Mouse (Mus musculus) left cerebral cortex, adult 11 months (tissue): ENCODE measurements around the gene Dph2.

Experiments
- DNase-seq: peaks from one replicate; pipeline ENCODE4 v3.0.0; 2022; ENCODE audit warnings: low spot score

Dph2 gene

DNA sequence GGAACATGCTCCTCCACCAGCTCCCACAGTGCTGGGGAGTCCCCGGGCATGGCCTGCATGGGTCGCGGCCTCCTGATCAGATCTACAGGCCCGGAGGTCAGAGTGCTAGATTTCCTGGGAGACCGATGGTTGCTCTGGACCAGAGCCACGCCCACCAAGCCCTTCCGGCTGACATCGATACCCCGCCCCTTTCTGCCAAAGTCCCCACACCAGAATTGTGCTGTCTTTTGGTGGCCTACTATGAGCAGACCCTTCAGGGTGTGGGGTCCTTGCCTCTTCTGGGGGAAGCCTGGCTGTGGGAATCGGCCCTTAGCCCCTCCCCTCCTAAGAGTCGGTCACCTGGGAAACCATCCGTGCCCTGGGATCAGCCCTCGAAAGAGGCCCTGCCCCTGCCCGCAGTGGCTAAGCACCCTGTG lies 19.4 kb downstream of the Dph2 start, which contains the start of gene Ccdc24:
TSS of gene Ccdc24 (minus strand) at position 87 of the 416 bp plus-strand sequence.
- no peak for DNase-seq

DNA sequence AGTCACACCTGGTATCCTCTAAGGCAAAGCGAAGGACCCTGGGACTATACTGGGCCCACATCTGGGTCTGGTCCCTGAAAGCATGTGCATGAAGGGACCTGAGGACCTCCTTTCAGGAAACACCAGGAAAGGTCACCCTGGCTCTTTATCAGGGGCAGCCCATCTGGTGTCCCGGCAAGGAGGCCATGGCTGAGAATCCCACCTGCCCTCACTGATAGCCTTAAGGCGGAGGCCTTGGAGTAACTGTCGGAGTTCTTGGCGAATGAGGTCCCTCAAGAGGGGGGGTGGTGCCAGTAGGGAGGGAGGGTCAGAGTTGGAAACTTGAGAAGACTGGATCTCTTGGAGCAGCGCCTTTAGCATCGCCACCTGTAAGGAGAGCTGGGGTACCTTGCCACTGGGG lies 20.0 kb downstream of the Dph2 start:
- no peak for DNase-seq

DNA sequence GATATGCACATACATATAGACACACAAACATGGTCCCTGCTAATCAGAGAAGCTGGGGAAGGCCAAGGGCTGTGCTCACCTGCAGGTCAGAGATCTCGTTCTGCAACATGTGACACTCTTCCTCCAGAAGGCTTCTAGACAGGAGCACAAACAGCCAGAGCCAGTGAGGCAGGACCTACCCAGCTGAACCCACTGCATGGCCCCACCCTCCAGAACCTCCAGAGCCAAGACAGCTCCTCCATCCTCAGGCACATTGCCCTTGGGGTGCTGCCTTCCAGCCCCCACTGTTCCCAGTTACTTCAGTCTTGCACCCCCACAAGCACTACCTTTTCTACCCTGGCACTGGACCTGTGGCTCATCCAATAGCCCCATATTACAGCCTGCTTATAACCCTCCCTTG lies 21.4 kb downstream of the Dph2 start:
- no peak for DNase-seq

DNA sequence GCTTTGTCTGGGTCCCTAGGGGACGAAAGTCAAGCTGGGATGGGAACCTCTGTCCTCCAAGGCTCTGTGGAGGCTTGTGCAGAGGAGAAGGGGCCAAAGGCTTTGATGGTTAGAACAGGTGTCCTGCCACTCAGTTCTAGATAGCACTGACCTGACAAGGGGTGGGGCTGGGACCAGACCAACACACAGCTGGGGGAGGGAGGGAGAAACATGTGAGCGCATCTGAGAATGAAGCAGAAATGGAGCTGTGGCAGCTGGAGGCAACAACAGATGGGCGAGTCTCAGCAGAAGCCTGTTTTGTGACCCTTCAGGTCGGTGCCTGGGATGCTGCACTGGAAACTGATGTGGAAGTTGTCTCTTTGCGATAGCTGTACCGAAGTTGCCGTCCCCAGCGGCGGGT lies 22.5 kb downstream of the Dph2 start:
- DNase-seq: no peak

DNA sequence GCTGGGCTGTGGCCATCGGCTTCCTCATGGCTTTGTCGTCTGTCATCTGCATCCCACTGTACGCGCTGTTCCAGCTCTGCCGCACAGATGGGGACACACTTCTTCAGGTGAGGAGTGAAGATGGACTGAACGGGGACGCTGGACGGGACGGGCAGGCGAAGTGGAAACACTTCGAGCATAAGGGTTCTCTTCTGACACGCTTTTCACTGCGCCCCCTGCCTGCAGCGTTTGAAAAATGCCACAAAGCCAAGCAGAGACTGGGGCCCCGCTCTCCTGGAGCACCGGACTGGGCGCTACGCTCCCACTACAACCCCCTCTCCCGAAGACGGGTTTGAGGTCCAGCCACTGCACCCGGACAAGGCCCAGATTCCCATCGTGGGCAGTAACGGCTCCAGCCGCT lies 24.0 kb downstream of the Dph2 start:
- DNase-seq: no peak

DNA sequence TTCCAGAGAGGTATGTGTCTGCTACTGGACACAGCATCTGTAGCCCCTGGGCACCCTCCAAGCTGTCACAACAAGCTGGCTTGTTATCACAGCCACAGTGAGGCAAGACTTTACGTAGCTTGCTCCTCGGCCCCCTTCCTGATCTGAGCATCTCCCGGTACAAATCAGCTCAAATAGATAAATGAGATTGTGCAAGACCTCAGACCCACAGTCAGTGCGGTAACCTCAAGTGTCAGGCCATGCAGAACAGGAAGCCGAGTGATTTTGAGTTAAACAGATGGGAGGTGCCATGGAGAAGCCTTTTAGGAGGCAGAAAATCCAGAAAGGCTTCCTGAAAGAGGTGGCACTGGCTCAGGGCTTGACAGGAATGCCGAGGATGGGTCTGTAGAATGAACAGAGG lies 24.8 kb downstream of the Dph2 start:
- no peak for DNase-seq

DNA sequence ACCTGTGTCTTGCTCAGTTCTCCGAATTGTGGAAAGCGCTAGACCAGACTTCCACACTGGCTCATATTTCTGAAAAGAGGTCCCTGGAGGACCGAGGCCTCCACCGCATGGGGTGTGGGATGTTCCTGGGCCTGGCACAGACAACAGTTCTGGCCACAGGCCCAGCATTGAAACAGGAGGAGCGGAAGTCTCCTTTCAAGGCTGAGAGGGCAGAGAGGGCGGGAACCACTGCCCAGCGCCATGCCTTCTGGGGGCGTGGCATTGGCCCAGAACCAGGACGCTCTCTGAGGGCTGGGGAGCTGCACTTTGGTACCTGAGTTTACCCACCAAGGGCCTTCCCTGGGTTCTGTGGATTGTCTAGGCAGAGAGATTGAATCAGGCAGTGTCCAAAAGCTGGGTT lies 25.7 kb downstream of the Dph2 start:
- DNase-seq: no peak

DNA sequence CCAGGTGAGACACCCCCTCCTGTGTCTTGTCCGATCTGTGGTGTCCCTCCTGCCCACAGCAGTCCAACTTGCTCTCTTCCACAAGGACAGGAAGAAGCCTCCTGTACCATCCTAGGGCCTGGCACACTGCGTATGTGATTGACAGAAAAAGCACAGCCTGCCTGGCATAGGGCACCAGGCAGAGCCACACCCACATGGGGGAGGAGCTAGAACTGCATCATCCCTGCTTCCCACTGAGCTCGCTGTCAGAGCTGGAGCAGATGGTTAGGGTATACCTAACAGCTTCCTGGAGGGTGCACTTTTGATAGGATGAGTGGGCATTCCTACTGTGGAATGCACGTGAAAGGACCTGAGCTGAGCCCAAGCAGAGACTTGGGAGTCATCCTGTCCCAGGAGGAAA lies 29.0 kb downstream of the Dph2 start:
- DNase-seq: no peak

DNA sequence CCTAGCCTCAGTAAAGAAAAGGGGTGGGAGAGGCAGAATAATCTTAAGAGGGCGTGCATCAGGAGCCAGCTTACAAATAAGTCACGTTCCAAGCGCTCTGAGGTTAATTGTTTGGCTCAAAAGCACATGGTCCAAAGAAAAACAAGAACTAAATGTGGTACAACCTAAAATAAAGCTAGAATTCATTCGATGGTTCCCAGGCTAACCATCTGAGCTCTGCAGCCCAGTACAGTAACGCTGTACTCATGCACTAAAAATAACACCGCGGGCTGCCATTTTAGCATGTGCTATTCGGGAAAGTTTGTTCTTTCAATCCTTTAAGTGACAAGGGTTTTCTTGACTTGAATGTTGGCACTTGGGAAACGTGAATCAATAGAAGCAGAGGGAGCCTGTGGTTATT lies 31.3 kb downstream of the Dph2 start:
- no peak for DNase-seq

DNA sequence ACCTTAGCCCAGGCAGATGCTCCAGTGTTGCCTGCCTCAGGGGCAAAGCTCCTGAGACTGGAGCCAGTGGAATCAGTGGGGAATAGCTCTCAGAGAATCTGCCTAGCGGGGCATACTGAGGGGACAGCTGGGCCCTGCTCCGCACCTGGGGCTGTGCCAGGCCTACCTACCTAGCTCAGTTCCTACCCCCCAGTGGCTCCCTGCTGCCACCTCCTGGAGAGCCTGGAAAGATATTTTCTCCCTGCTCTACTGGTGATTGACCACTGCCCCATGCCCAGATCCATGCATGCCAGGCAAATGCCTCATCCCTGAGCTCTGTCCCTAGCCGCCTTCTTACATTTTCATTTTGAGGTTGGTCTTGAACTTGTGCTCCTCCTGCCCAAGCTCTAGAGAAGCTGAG lies 33.0 kb downstream of the Dph2 start:
- no peak for DNase-seq

DNA sequence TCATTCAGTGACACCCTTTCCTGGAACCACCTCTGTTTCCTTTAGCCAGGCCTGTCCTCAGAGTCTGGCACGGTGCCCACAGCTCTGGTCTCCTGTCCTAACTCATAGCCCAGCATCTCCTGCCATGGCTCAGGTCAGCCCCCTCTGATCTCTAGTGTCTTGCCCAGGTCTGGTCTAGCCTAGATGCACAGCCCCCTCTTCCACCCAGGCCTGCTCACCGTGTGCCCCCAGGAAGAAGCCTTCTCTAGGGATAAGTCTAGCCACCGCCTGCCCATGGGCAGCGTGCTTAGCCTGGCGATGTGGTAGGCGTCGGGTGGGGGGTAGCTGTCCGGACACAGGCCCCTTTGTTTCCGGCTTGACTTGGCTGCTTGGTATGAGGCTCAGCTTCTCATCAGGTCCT lies 36.7 kb downstream of the Dph2 start:
- DNase-seq: no peak

DNA sequence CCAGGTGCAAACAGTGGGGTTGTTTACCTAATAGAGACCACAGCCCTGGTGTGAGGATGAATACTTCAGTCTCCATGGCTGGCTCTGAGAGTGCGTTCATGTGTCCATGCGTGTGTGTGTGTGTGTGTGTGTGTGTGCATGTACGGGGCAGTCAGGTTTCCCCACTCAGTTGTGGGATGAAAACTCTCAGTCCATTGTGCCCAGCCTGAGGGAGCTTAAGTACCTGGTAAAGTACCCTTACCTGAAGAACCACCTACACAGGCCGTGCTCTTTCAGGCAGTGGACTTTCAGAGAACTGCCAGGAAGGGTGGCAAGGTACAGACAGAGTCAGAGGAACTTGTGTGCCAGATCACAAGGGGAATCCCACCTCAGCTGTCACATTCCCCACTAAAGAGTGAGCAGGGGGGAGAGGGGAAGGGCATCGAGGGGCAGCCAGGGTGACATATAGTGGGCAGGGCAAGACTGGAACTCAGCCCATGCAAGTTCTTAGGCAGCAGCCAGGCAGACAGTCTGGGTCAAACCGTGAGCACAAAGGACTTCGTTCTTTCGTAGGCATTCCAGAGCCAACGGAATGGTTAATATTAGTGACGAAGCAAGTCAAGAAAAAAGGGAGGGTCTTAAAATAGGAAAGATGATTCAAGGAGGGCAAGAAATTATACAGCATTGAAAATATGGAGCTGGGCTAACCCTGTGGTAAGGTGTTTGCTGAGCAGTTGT lies 39.5 kb downstream of the Dph2 start:
- DNase-seq: no peak

DNA sequence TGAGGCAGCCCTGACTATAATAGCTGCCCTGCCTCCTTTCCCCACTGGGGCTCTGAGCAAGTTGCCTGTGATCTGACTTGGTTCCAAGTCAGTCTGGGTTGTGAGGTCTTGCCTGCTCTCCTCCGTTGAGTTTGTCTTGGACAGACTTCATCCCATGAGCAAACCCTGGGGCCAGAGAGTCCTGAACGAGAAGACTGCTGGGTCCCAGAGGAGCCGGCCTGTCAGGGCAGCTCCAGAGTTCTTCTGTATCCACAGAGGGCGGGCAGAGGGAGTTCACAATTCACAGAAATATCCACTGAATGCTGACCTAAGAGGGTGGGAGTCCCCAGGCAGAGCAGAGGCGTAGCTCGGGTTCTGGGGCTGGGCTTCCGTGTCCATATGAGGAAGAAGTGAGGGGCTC lies 41.0 kb downstream of the Dph2 start:
- DNase-seq: no peak

DNA sequence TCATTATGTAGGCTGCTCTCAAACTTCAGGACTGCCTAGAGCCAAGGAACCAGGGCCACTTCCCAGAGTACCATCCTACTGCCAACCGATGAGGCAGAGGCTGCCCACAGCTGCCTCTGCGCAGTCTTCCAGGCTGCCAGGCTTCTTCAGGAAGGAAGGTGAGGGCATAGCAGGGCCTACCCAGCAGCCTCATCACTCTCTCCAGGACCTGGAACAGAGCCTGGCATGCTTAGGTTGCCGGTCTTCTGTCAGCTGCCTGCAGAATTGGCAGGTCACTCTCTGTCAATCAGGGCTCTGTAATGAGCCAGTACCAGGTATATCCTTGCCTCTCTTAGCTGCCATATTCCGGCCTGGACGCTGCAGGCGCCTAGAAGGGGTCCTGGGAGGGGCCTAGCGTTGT lies 41.7 kb downstream of the Dph2 start:
- no peak for DNase-seq

DNA sequence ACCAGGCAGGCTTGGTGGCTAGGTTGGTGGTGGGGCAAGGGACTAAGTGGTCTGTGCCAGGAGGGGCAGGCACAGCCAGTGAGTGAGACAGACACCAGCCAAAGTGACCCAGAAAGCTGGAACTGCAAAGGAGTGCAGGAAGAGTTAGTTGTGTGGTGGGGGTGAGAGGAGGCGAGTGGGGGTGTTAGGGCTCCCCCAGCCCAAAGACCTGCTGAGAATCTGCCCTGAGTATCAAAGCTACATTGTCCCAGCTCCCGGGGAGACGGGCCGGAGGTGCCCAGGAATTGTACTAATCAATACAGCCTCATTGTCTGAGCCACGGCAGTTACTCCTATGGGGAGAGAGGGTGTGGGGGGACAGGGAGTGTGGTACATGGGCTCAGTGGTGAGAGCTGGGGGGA lies 42.3 kb downstream of the Dph2 start:
- DNase-seq: no peak

DNA sequence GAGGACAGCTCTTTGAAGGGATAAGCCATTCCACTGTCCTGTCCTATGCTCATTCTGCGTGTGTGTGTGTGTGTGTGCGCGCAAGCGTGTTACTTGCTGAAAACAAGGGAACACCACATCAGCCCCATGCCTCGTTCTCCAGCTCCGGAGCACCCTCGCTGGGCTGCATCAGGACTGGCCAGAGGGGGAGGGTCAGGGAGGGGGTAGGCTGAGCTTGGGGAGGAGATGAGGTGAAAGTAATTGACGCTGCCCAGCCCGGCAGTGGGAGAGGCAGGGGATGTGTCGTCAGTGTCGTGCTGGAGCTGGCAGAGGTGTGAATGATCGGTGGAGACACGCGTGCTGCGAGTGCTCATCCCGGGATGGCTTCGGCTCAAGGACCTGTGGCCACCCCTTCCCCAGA lies 42.8 kb downstream of the Dph2 start:
- no peak for DNase-seq

DNA sequence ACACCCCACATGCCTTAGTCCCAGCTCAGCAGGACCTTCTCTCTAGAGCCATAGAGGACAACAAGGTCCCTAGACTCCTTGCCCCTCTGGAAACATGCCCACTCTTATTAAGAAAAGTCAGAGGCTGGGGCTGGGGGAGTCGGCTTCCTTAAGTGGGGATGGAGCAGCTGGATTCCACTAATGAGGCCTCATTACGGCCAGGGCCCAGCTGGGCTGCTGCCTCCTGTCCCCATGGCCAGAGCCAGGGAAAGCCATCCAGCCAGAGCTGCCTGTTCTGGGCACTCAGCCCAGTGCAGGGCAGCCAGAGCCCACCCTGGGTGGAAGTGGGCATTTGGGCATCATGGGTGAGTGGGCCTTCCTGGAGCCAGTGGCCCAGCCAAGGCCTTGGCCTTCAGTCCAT lies 44.8 kb downstream of the Dph2 start:
- DNase-seq: no peak

DNA sequence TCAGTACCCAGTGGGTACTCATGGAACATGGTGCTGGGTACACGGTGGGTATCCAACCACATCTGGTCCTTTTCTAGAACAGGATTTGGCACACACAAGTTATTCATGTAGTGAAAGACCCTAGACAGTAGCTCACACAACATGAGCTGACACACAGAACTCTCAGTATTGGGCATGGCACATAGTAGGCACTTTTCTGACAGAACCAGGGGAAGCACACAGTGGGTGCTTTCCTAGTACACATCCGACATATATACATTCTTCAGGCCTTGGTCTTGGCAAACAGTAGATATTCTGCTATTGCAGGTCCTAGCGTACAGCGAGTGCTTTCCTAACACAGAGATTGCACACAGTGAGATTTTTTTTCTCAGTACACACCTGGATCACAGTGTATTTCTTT lies 45.6 kb downstream of the Dph2 start:
- DNase-seq: no peak

DNA sequence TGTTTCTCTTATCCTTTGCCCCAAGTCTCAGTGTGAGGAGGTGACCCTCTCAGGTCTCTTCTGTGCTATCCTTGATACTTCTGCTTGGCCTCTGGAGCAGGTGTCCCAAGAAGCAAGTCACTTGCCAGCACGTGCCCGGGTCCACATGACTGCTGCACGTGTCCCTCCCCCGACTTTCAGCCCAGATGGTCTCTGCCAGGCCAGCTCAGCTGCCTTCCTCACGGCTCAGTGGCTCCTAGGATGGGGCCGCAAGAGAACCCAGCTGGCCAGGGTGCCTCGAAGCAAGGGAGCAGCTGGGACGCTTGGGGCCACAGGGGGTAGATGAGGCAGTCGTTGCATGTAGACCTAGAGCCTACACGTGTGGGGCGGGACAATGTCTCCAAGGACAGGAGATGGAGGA lies 46.5 kb downstream of the Dph2 start:
- DNase-seq: no peak

DNA sequence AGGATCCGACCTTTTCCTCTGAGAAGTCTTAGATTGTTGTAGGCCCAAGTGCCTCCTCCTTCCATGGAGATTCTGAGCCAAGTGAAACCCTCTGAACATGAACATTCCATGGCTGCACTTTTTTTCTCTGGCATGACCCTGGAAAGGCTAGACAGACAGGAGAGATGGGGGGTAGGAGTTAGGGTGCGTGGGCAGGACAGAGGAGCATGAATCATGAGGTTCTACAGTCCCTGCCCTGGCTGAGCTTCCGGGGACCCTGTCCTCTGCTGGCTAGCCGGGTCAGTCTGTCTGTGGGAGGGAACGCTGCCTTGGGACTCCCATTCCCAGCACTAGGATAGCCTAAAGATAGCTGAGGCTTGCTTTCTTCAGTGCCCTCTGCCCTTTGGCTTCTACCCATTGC lies 47.4 kb downstream of the Dph2 start:
- DNase-seq: no peak

DNA sequence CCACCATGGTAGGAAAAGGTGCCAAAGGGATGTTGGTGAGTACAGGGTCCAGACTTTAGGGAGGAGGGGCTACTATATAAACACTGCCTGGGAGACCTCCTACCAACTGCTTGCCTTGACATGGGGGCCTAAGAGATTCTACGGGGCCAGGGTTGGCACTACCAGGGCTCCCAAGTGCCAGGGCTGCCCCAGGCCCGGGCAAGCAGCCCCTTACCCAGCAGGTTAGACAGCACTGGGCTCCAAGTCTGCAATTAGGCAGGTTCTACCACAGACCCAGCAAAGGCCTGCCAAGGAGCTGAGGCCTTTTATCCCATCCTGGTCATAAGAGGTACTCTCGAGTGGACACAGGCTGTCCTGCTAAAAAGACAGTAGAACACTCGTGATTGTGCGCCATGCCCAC lies 48.7 kb downstream of the Dph2 start:
- DNase-seq: no peak

DNA sequence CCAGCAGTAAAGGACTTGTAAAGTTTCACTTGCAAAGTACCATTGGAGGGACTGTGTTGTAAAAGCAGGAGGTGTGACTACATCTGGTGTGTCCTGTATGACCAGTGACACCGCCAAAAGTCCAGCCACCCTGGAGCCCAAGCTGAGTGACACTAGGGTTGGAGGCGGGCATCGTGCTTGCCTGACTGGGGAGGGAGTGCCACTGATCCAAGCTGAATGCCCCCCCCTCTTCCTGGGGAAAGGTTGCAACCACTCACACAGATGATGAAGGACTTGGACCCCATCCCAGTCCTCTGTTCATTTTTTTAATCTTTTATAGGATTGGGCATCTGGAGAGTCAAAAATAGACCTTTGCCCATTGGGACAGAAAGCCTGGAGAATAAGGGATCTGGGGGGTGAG lies 50.3 kb downstream of the Dph2 start:
- no peak for DNase-seq

DNA sequence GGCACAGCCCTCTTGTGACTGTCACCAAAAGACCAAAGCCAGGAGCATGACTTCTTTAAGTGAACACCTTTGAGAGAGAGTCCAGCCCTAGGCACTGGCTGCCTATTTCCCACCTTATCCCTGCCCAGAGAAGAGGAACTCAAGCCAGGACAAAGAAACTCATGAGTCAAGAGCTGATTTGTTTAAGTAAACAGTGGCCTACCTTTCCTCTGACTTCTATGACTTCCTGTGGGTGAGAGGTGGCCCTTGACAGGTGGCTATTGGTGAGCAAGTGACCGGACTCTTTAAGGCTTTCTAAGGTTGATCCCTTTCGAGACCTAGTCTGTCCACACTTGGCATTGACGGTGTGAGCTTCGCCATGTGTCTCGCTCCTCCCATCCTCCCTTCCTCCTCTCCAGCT lies 51.0 kb downstream of the Dph2 start:
- no peak for DNase-seq

DNA sequence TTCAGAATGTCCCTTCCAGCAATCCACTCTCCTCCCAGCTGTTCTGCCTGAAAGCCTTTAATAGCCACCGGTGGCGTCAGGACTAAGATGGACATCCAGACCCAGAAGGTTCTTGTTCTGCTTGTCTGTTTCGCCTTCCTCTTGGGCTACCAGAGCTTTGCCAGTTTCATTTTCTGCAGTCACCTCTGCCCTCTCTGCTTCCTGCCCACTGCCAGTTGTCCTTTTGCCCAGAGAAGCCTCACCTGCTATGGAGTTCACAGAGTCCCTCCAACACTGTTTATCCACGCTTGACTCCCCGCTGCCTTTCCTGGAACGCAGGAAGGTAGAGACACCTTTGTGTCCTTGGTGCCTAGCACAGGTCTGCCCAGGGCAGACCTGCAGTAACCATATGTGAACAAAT lies 52.5 kb downstream of the Dph2 start:
- no peak for DNase-seq
